Mouse (Mus musculus) small intestine, adult 2 months (tissue): ENCODE measurements around the gene Rtl1. TPM values are rescaled to one million over a fixed set of nuclear protein-coding genes. Genes with fewer than 3 reads are reported as not detected.

Experiments
- H3K27ac ChIP-seq: fragments of 200-500 bp; 2 replicates; pipeline ENCODE4 v1.5.1; 2012; ENCODE audit warnings: low read depth, low read length, control low read depth, inconsistent platforms; ENCODE audit not compliant: insufficient read depth
- H3K27me3 ChIP-seq: fragments of 200-500 bp; 2 replicates; pipeline ENCODE4 v1.6.1; 2012; ENCODE audit warnings: mild to moderate bottlenecking, moderate library complexity, low read length, inconsistent platforms; ENCODE audit not compliant: control insufficient read depth, insufficient read depth
- H3K36me3 ChIP-seq: fragments of 200-500 bp; 2 replicates; pipeline ENCODE4 v1.6.1; 2012; ENCODE audit warnings: mild to moderate bottlenecking, low read length, control low read depth, inconsistent platforms; ENCODE audit not compliant: control insufficient read depth, insufficient read depth
- H3K4me1 ChIP-seq: fragments of 200-500 bp; 2 replicates; pipeline ENCODE4 v1.6.1; 2012; ENCODE audit warnings: low read length, inconsistent platforms, mixed read lengths; ENCODE audit not compliant: control insufficient read depth, insufficient read depth, insufficient read length
- H3K4me3 ChIP-seq: fragments of 200-500 bp; 2 replicates; pipeline ENCODE4 v1.5.1; 2012; ENCODE audit warnings: low read depth, mild to moderate bottlenecking, control low read depth, inconsistent platforms, low read length, moderate library complexity
- CTCF ChIP-seq: fragments of 200-500 bp; IDR thresholded peaks from 2 replicates; pipeline ENCODE4 v1.5.1; 2012; ENCODE audit warnings: low read depth, mild to moderate bottlenecking, control low read depth, inconsistent platforms, low read length, moderate library complexity, mixed read lengths; ENCODE audit not compliant: insufficient replicate concordance, insufficient read length; ENCODE audit errors: extremely low read depth
- POLR2A ChIP-seq: fragments of 200-500 bp; IDR thresholded peaks from 2 replicates; pipeline ENCODE4 v1.6.1; 2012; ENCODE audit warnings: low read depth, mild to moderate bottlenecking, control low read depth, inconsistent platforms, low read length, moderate library complexity
- WGBS: fragments of 180-500 bp; shearing (Covaris S2); methylation state at CpG from one replicate; pipeline ENCODE4 v1.1.7; 2018; 5-methylcytosine and 5-hydroxymethylcytosine counted together
- polyA plus RNA-seq: library from polyadenylated mRNA; depleted of rRNA; stranded (reverse); fragments of >200 nt; gene quantifications from 2 replicates; pipeline ENCODE4 v1.2.3, GENCODE M21; 2012

Gene Rtl1
- polyA plus RNA-seq, 1 experiment, result not detected

GRCm38 (mm10) chr12:109552754-109553525 lies 47.2 kb downstream of the Rtl1 start:
- WGBS, result 79% methylated on average over 18 of the region's 18 CpGs
- no peak overlapping the region for H3K27ac ChIP-seq
- no peak overlapping the region for H3K4me3 ChIP-seq
- TF ChIP-seq POLR2A (no peak), CTCF (no peak)
- no peaks in the 10 kb centered on the region for H3K27me3 ChIP-seq
- no peaks in the 10 kb centered on the region for H3K36me3 ChIP-seq
- H3K4me1 ChIP-seq, result no peaks in the 10 kb centered on the region

DNA sequence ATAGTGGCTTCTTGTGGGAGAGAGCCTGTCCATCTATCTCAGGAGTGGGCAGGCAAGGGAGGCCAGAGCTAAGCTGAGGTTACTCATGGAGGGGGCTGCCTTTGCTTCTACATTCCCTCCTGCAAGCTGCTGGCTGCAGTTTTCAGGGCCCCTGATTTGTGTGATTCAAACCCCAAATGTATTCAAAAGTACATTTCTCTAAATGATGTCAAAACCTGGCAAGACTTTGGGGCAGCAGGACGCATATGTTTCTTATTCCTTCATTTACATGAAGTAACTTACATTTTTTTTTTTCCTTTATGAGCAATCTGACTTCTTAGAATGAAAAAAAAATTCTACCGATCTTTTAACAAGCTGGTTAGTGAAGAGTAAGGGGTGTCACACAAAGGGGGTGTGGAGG lies 48.4 kb downstream of the Rtl1 start:
- H3K36me3 ChIP-seq, result no peaks in the 10 kb centered on the region
- TF ChIP-seq CTCF, result no peak
- TF ChIP-seq POLR2A, result no peak
- WGBS, result 80% methylated on average over 2 of the region's 2 CpGs

GRCm38 (mm10) chr12:109547085-109547484 lies 53.0 kb downstream of the Rtl1 start:
- Histone ChIP-seq H3K4me3 (no peak overlapping the region), H3K36me3 (no peaks in the 10 kb centered on the region), H3K4me1 (no peaks in the 10 kb centered on the region), H3K27ac (no peak overlapping the region), H3K27me3 (no peaks in the 10 kb centered on the region; the same call in 1 of the 2 replicates)
- WGBS, result 51% methylated on average over 2 of the region's 2 CpGs
- no peak for TF ChIP-seq POLR2A

More for the DNA sequence above, 48.4 kb downstream of the Rtl1 start:
- Histone ChIP-seq H3K4me1 (no peaks in the 10 kb centered on the region), H3K27ac (no peak overlapping the region), H3K27me3 (no peaks in the 10 kb centered on the region), H3K4me3 (no peak overlapping the region)

DNA sequence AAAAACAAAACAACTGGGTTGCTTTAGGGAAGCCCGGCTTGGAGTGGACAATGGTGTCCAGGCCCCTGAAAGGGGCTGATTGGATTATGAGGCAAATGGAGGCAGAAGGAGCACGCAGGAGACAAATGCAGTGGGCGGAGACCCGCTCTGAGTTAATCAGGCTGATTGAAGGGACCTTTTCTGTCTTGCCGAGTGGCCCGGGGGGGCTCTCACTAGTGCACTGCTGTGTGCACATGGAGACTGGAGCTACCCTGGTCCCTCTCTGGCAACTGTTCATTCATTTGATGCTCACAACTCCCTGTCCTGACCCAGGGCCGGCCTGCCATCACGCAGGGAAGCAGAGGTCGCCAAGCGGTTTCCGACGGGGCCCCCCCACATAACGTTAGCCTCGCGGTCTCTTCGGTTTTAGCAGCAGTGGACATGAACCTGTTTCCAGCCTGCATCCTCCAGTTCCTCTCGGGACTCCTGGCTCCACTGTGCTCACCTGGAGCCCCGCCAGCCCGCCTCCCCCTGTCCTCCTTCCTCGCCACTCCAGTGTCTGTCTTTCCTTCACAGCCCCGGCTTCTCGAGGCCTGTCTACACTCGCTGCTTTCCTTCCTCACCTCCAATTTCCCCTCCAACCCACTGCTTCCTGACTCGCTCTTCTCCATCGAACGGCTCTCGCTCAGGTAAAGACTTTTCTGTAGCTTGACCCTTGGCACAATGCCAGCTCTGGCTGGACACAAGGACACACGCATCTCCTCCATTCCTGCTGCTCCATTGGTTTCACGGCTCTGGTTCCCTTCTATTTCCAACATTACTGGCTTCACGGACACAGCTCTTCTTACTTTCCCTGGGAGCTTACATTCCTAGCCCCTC lies 54.0 kb downstream of the Rtl1 start:
- no peaks in the 10 kb centered on the region for H3K4me1 ChIP-seq
- no peaks in the 10 kb centered on the region for H3K36me3 ChIP-seq
- H3K27ac ChIP-seq, result no peak overlapping the region
- no peak for TF ChIP-seq CTCF
- no peak for TF ChIP-seq POLR2A
- H3K4me3 ChIP-seq, result no peak overlapping the region
- peaks cover 3% of the 10 kb centered on the region; the same call in 1 of the 2 replicates for H3K27me3 ChIP-seq
- 79% methylated on average over 30 of the region's 30 CpGs for WGBS

DNA sequence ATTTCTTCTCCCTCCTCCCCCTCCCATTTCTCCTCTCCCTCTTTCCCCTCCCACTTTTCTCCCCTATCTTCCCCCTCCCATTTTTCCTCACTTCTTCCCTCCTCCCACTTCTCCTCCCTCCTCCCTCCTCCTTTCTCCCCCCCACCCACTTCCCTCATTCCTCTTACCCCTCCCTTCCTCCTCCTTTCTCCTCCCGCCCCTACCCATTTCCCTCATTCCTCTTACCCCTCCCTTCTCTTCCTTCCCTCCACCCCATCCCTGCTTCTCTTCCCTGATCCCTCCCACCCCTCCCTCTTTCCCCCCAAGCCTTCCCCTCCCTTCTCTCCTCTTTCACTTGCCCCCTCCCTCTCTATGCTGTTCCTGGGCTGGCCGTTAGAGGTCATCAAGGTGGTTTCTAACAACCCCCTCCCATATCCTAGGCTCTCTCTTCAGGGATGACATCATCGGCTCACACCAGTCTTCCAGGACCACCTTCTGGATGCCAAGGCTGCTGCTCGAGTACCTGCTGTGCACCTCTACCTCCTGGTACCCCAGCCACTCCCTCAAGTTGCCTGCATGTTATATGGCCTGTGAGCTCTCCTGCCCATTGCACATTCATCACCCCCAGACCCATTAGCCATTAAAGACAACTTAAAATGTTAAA lies 56.7 kb downstream of the Rtl1 start:
- no peak overlapping the region for H3K27ac ChIP-seq
- WGBS, result 76% methylated on average over 4 of the region's 4 CpGs
- TF ChIP-seq POLR2A (no peak), CTCF (no peak)

DNA sequence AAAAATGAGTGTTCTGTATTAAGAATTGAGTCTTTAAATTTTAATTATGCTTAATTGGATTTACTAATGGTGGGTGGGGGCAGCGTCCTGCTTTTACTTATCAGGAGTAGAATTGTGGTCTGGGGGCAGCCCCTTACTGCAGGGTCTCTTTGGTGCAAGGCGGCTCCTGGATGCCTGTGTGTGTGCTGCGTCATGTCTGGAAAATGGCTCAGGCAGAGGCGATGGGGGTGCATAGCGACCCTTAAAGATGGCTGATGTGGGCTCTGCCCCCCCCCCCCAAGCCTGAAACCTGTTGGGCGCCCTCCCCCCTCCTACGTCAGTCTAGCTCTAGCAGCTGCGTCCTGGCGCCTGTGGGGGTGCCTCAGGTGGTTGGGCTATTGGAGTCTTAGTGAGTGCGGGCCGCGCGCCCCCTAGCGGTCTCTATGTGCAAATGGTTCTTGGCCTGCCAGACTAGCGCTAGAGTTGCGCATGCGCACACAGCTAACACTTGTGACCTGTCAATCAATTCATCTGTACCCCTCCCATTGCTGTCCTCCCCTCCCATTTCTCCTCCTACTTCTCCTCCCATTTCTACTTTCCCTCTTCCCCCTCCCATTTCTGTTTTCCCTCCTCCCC lies 57.4 kb downstream of the Rtl1 start:
- Histone ChIP-seq H3K27ac (no peak overlapping the region), H3K27me3 (peaks cover 3% of the 10 kb centered on the region; the same call in 1 of the 2 replicates), H3K4me1 (no peaks in the 10 kb centered on the region), H3K4me3 (no peak overlapping the region), H3K36me3 (no peaks in the 10 kb centered on the region)
- TF ChIP-seq CTCF, result peak; percentile 11; the same call in 1 of the 2 replicates
- TF ChIP-seq POLR2A, result no peak
- WGBS, result 46% methylated on average over 17 of the region's 17 CpGs

More for the DNA sequence above, 56.7 kb downstream of the Rtl1 start:
- Histone ChIP-seq H3K36me3 (no peaks in the 10 kb centered on the region), H3K4me3 (no peak overlapping the region), H3K4me1 (no peaks in the 10 kb centered on the region), H3K27me3 (peaks cover 3% of the 10 kb centered on the region; the same call in 1 of the 2 replicates)
